Mouse (Mus musculus) cerebellum, adult 2 months (tissue): Measurements from ENCODE around the gene Sirt7.

Experiments
- CTCF ChIP-seq: fragments of 200-500 bp; IDR thresholded peaks from 2 replicates; pipeline ENCODE4 v1.5.1; 2011; ENCODE audit warnings: low read depth, mild to moderate bottlenecking, control low read depth, low read length, moderate library complexity, borderline replicate concordance; ENCODE audit not compliant: insufficient read depth
- POLR2A ChIP-seq: fragments of 200-500 bp; IDR thresholded peaks from 2 replicates; pipeline ENCODE4 v1.6.1; 2011; ENCODE audit warnings: low read length, control low read depth, borderline replicate concordance; ENCODE audit not compliant: insufficient read depth

GRCm38 (mm10) chr11:120615167-120615566, 9.9 kb downstream of the Sirt7 start:
- TF ChIP-seq CTCF (no peak), POLR2A (no peak)
